Mouse (Mus musculus): ENCODE measurements around the gene Fzd1. TPM values are rescaled to one million over a fixed set of nuclear protein-coding genes. Genes with fewer than 3 reads are reported as not detected.

The Fzd1 gene
- 10 to 100 TPM in 1 of 2 experiments, 1 to 10 TPM in 1; 9.9 to 11.8 TPM for total RNA-seq (2021)

DNA sequence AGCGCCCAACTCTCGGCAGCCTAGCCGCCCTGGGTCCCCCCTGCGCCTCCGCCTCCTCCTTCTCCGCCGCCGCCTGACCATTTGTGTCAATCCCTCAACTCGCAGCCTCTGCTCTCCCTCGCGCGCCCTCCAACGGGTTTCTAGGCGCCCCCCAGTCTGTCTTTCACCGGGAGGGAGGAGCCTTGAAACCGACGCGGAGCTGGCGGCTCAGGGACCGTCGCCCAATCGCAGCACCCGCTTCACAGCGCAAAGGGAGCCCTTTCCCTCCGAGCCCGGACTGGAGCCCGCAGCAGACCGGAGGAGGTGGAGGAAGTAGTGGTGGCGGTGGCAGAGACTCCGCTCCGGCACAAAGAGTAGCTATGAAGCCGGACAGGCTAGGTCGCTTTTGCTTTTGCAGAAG, at the start of gene Fzd1:
Gene Fzd1, minus strand, starts transcription at position 134 of the 400 bp plus-strand sequence.
- DNase-seq: peak; percentile 88 to 91

DNA sequence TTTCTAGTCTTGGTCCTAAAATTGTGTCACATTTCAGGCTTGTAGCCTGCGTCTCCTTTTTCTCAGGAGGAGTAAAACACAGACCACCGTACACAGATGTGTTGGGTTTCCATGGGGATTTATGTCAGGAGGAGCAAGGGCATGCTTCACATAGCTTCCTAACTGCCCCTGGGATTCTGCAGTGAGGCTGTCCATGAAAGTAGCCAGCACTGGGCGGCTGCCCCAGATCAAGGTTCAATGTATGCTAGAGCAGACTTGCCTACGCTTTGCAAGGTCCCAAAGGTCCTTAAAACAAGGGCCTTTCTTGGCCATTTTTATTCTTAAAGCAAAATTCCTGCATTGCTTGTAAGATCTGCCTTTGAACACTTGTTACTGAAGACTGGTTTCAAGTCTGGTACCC, 47.4 kb upstream of the Fzd1 start:
- no peak for DNase-seq

GRCm38 (mm10) chr5:4803708-4804107, 45.9 kb upstream of the Fzd1 start:
- DNase-seq: no peak

DNA sequence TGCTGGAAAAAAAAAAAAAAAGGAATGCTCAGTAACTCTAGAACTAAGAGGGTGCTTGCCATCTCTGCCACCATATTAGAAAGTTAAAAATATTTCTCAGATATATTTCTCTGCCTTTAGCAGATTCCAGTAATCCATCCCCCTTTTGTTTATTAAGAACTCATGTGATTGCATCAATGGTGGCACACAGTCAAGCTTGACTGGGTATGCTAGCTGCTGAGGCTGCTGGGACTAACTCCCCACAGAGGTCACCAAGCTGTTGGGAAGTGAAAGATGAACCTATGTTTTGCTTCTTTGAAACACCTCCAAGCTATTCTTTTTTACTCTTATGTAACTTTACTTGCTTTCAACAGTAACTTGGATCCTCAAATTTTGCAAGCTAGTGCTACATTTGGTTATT, 44.1 kb upstream of the Fzd1 start:
- no peak for DNase-seq

DNA sequence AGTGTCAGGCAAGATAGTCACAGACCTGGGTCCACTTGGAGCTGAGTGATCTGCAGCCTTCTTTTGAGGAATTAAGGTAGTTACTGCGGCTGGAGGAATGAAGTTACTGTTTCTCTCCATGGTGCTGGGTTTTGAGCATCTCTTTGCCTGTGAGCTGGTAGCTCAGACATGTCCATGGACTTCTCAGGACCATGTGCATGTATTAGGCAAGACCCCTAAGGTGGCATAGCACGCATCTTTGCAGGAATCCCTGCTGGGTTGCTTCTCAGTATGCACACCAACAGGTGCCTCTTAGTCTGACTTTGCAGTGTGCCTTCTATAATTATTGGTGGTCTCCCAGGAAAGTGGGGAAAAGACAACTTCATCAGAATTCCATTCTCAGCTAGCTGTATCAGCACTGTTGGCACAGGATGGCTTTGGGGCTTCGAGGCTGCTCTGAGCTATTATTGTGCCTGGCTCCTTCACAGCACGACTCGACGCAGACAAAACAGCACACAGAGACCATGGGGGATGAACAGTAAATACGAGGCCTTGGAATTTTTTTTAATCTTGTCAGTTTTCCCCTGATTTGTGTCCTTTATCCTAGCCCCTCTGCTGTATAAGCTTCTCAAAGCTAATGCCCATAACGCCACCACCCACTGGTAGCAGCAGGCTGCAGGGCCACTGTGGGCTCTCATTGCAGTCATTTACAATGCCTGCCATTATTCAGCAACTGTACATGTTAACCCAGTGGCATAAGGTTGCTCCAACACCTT, 43.4 kb upstream of the Fzd1 start:
- DNase-seq: no peak

- no peak for DNase-seq
These were observed 33.4 kb upstream of the Fzd1 start for GRCm38 (mm10) chr5:4791219-4791618.

DNA sequence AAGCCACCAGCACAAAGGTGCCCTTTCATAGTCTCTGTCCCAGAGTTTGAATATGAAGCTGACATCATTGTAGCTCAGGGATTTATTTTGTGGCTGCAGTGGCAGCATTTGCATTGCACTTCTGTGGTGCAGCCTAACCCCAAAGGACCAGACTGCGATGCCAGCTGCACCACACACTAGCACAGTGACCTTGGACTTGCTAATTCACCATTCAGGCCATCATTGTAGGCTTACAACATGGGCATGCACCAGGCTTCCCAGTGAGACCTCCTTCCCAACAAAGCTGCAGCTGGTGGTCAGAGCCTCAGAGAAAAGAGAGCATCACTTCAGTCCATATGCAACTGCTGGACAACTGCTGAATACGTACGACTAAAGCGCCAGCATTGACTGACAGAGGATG, 32.4 kb upstream of the Fzd1 start:
- DNase-seq: no peak

DNA sequence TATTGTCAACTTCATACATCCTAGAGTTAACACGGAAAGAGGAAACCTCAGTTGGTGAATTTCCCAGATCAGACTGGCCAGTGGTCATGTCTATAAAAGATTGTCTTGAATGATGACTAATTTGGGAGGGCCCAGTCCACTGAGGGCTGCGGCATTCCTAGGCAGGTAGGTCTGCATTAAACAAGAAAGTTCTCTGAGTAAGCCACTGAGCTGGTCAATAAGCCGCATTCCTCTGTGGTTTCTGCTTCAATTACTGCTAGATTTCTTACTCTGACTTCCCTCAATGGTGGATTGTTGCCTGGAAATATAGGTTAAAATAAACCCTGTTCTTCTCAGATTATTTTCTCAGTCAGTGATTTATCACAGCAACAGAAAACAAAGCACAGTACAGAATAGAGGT, 30.6 kb upstream of the Fzd1 start:
- no peak for DNase-seq

DNA sequence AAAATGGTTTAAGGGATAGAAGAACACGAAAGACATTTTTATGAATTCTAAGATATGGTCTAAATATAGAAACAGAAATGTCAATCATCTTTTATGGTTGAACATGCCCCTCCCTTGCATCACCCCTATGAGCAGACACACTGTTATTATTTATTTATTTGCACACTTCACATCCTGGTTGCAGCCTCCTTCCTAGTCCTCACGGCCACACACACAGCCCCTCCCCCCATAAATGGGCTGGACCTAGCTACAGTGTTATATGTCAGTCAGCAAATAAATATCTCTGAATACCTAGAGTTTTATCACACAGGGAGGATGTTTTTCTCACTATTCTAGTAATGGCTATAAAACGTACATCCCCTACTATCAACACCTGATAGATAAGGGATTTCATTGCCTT, 29.0 kb upstream of the Fzd1 start:
- no peak for DNase-seq

- DNase-seq: no peak
These were observed 20.4 kb upstream of the Fzd1 start for GRCm38 (mm10) chr5:4778274-4778673.

DNA sequence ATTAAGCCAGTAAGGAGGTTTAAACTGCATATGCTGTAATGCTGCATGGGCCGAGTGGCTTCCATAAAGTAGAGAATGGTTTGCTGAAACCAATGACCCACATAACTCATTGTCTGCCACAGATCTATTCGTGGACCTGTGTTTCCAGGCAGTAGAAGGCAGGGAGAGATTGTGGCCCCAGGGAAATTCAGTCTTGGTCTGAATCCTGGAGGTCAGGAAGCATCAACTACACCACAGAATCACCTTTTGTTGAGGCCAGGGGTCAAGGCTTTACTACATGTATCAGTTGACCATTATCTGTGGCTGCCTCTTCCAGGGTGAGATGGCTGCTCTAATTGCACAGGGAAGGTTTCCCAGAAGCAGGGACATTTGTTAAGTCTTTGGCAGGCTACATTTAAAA, 18.7 kb upstream of the Fzd1 start:
- DNase-seq: no peak

DNA sequence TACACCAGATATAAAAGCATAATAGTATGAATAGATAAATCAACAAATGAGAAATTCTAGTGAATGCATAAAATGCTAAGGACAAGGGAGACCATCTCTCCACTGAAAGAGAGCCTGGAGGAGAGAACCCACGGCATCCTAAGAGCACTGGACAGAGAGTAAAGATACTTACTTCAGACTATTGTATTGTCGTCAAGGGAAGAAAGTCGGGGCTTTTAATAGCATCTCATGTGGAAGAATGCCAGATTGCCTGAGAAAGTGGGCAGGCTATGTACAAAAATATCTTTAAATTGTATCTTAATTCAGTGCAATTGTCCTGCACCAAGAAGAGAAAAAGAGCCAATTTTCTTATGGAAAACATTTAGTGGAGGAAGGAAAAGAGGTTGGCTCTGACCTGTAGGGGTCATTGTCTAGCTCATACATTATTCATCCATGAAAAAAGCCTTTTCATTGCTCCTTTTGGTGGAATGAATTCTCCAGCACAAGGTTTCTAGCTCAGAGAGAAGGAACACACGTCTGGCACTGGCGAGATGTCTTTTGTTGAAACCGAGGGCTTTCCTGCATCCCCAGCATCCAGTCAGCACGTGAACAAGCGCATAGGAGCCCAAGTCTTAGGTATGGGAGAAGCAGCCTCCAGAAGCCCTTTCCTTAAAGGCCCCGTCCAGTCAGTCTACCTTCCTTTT, 15.4 kb upstream of the Fzd1 start:
- DNase-seq: no peak

GRCm38 (mm10) chr5:4770609-4771008, 12.8 kb upstream of the Fzd1 start:
- DNase-seq: no peak

DNA sequence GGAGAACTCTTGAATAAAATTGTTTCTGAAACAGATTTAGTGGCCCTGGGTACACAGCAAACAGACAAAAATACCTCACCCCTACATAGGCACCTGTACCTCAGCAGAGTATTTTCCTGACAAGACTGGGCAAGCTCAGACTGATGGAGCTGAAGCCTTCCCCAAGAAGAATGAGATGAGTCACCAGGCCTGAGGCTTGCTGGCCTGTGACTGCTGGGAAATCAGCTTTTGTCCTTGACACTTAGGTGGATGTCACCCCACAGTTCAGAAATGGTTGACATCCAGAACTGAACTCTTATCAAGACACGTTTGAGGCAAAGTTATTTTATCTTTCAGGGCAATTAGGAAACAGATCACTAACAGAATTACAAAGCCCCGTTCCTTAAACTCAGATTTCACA, 10.1 kb upstream of the Fzd1 start:
- no peak for DNase-seq

DNA sequence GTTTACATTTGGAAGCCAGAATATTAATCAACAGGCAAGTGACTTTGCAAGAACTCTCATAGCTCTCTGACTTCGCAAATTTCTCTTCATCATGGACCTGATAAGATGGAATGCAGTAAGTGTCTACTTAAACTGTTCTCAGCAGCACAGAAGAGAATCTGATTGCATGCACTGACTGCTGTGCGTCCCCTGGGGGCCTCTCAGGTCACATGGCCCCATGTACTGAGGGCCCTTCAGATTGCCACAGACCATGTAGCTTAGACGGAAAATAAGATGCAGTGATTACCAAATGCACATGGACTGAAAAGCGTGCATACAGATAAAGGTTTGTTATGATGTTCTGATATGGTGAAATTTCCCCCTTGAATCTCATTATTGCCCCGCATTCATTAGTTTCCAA, 8.9 kb upstream of the Fzd1 start:
- no peak for DNase-seq

- no peak for DNase-seq
These were observed 4.1 kb upstream of the Fzd1 start for GRCm38 (mm10) chr5:4761891-4762290.

DNA sequence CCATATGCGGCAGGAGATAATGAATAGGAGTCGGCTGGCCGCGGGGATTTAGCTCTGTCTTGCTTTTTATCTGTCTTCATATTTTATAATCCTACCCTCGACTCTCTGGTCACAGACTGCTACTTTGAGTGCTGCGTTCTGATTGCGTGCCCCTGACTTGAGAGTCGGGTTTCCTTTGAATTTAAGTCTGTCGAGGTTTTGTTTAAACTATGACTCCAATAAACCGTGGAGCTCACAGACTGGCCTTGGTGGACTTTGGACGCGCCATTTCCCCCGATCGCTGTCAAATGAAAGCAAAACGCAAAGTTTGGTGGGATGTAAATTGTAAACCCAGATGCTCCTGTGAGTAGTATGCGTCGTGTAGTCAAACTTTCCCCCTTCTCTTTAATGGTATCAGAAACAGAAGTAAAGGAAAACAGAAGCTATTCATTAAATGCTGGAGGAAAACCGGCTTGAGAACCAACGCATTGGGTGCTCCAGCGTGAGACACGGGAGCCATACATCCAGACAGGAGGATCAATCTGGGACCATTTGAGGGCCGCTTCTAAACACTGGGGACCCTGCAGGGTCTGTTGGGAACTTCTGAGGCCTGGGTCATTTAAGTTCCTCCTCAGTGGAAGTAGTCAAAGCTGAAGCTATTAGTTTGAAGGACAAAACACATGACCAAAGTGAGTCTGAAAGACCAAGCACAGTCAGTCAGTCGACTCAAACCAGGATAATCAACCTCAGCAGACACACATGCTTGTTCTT, 671 bp upstream of the Fzd1 start:
- peak in 1 of 2 experiments; percentile 8 for DNase-seq

- peak; percentile 48 to 53 for DNase-seq
These were observed 744 bp downstream of the Fzd1 start for GRCm38 (mm10) chr5:4756871-4757711.

GRCm38 (mm10) chr5:4756001-4756681, 1.7 kb downstream of the Fzd1 start:
- DNase-seq: peak in 1 of 2 experiments; percentile 17

GRCm38 (mm10) chr5:4755326-4755725, 2.5 kb downstream of the Fzd1 start:
- no peak for DNase-seq

GRCm38 (mm10) chr5:4754701-4755281, 3.0 kb downstream of the Fzd1 start:
- no peak for DNase-seq
